Mouse (Mus musculus) ES-E14 (cell line): ENCODE data around the gene Gabbr1.

ENCODE experiments used
- CHD2 ChIP-seq: IDR thresholded peaks from 2 replicates; pipeline ENCODE4 v1.6.1; 2014; ENCODE audit warnings: mild to moderate bottlenecking, low read depth, low read length, inconsistent platforms
- HCFC1 ChIP-seq: IDR thresholded peaks from 2 replicates; pipeline ENCODE4 v1.6.1; 2012; ENCODE audit warnings: low read length, inconsistent platforms, borderline replicate concordance; ENCODE audit not compliant: insufficient read depth
- MAFK ChIP-seq: IDR thresholded peaks from 2 replicates; pipeline ENCODE4 v1.6.1; 2014; ENCODE audit warnings: mild to moderate bottlenecking, low read depth, low read length, inconsistent platforms; ENCODE audit not compliant: insufficient read depth
- ZC3H11A ChIP-seq: IDR thresholded peaks from 2 replicates; pipeline ENCODE4 v1.6.1; 2012; ENCODE audit warnings: low read depth, mild to moderate bottlenecking, inconsistent platforms, low read length, borderline replicate concordance
- ZNF384 ChIP-seq: IDR thresholded peaks from 2 replicates; pipeline ENCODE4 v1.6.1; 2012; ENCODE audit warnings: low read depth, low read length, inconsistent platforms

- TF ChIP-seq ZNF384, result no peak
- TF ChIP-seq MAFK, result no peak
- no peak for TF ChIP-seq HCFC1
- no peak for TF ChIP-seq ZC3H11A
- no peak for TF ChIP-seq CHD2
Observed at GRCm38 (mm10) chr17:37075181-37075580, 29.4 kb downstream of the Gabbr1 start.
